Mouse (Mus musculus) urinary bladder, postnatal 14 days (tissue): Measurements from ENCODE around the gene Mrgpre.

Source experiments
- DNase-seq: peaks from one replicate; pipeline ENCODE4 v3.0.0; 2021; ENCODE audit warnings: low spot score

Mrgpre gene

DNA sequence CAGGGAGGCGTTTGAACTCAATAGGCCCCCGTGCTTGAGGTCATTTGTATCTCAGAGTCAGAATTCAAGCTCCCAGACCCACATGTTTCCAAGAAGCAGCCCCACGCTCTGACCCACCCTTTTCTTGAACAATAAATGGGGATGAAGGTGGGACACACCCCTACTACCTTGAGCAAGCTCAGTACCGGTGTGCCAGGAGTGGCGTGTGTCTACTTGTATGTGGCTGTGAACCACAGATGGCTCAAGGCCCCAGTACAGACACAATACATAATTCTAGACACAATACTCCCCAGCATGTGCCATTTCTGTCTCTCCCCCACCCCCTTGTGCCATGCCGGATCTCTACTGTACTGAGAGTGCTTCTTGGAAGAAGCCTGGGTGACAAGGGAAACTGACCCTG lies 46.1 kb downstream of the Mrgpre start:
- peak; percentile 42 for DNase-seq

DNA sequence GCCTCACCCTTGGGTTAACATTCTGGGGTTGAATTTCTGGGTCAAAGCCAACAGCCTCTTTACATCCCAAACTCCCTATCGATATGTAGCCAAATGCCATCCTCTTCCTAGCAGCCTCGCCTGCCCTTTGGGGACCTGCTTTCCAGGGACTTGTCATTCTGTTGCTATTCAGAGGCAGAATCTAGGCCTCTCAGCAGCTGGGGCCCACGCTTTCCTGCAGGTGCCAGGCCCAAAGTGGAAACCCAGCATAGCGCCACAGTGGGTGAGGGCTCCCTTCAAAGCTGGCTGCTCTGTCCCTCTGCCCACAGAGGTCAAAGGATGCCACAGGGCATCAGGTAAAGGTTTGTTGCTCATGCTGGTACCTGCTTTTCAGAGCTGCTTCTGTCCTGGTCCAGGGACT lies 50.6 kb downstream of the Mrgpre start:
- no peak for DNase-seq

DNA sequence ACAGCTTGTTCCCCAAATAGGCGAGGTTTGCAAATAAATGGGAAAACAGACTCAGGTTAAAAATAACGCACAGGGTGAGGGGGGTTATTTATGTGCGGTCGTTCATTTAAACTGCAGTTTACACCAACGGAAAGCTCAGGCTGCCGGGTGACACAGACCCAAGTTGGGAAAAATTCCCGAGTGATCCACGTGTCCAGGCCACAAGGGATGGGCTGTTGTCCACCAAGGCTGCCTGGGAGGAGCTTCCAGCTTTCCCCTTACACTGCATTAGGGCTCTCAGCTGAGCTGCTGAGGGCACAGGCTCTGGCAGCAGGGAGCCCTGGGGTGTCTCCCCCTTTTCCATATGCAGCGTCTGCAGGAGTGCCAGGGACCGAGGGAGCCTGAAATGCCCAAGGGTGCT lies 54.4 kb downstream of the Mrgpre start:
- DNase-seq: peak; percentile 50
